ENCODE assay signal across 16 mouse cellular contexts in genomic region chr4:138091562-138092194, GRCm38 (mm10).
"Had no signal": no experiment of that assay in that cellular context is flagged by ENCODE, and none has a peak within 500 bp of the region (broad histone marks: within the 10 kb centered on the region; RNA-seq: fewer than 3 reads in every experiment).

No protein-coding gene starts in this region.

- H3K9ac ChIP-seq: liver, embryonic 13.5 days; midbrain, embryonic 12.5 days; neural tube, embryonic 15.5 days had no signal

- H3K9me3 ChIP-seq: liver, embryonic 13.5 days; megakaryocyte, embryonic 14.5 days; midbrain, embryonic 12.5 days; neural tube, embryonic 15.5 days had no signal

- DNase-seq: kidney, adult 8-10 months; kidney, postnatal 25 days; left cerebral cortex, postnatal 4 days; liver, embryonic 13.5 days; lung, adult 2 months; lung, postnatal 10 days; lung, postnatal 4 days; right cerebral cortex, adult 18-20 months; thymus, adult 18-20 months; thymus, postnatal 25 days had no signal

- H3K4me2 ChIP-seq: liver, embryonic 13.5 days; midbrain, embryonic 12.5 days; neural tube, embryonic 15.5 days had no signal

- ATAC-seq: inflammation-experienced regulatory T-cells, adult 6 months; intestine, postnatal 0 days had no signal

- H3K4me3 ChIP-seq: liver, embryonic 13.5 days; megakaryocyte, embryonic 14.5 days; midbrain, embryonic 12.5 days; myocyte; neural tube, embryonic 15.5 days had no signal

- H3K4me1 ChIP-seq: liver, embryonic 13.5 days; midbrain, embryonic 12.5 days had no signal

- H3K27ac ChIP-seq: liver, embryonic 13.5 days; midbrain, embryonic 12.5 days; neural tube, embryonic 15.5 days had no signal

- H3K27me3 ChIP-seq: liver, embryonic 13.5 days; megakaryocyte, embryonic 14.5 days; midbrain, embryonic 12.5 days; neural tube, embryonic 15.5 days had no signal
